Mouse (Mus musculus) stomach, postnatal 0 days (tissue): Measurements from ENCODE around the gene Habp2.

Source experiments
- CTCF ChIP-seq: IDR thresholded peaks from 2 replicates; pipeline ENCODE4 v1.5.1; 2016; ENCODE audit warnings: antibody characterized with exemption, low read depth, mild to moderate bottlenecking, moderate library complexity
- EP300 ChIP-seq: optimal IDR thresholded peaks from 2 replicates; pipeline ENCODE3; 2016; ENCODE audit warnings: antibody characterized with exemption

DNA sequence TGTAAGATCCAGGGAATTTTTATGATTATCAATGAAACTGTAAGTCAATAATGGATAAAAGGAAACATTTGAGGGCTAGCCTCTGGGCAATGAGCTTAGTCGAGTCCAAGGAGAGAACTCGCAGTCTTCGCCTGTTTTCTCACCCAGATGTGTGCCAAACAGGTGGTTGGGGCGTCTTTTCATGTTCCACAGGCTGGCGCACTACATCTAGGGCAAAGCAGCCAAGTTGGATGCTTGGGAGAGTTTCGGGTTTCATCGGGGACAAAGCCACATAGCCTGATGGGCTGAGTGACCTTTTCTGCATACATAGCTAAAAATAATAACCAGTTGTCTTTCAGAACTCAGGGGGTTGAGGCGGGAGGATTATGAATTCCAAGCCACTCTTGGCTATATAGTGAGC, 2.7 kb downstream of the Habp2 start:
- TF ChIP-seq CTCF (no peak), EP300 (no peak)
